Mouse (Mus musculus): ENCODE measurements around the gene Sarnp. TPM values are rescaled to one million over a fixed set of nuclear protein-coding genes. Genes with fewer than 3 reads are reported as not detected.

Gene Sarnp
- polyA plus RNA-seq, 1 experiment from 2014 or later: 143 TPM

GRCm38 (mm10) chr10:128900698-128901097 is 83.6 kb downstream of the Sarnp start, which contains the start of gene Cd63:
Gene Cd63 (plus strand): TSS chr10:128900989.
- Histone ChIP-seq H3K4me2 (ENCODE audit: low read length) (no peak within 1 kb of the TSS), H3K36me3 (ENCODE audit: control insufficient read depth, insufficient read depth, low read length) (no peaks in the 10 kb centered on the region), H3K9ac (ENCODE audit: low read depth, low read length) (no peak within 1 kb of the TSS), H3K27me3 (ENCODE audit: control insufficient read depth, insufficient read depth, low read depth, low read length) (peaks cover 11% of the 10 kb centered on the region), H3K9me3 (replicated peaks; ENCODE audit: control insufficient read depth, low read length, poor library complexity, severe bottlenecking) (no peaks in the 10 kb centered on the region), H3K27ac (ENCODE audit: low read length) (no peak within 1 kb of the TSS), H3K4me1 (ENCODE audit: control insufficient read depth, insufficient read depth, low read length) (peaks cover 7% of the 10 kb centered on the region; the same call in 1 of the 2 replicates), H3K4me3 (ENCODE audit: low read depth, low read length) (no peak within 1 kb of the TSS)
- ATAC-seq: no peak
- WGBS: 84% methylated on average over 3 of the region's 3 CpGs

- Histone ChIP-seq H3K27ac (ENCODE audit: low read length) (no peak overlapping the region), H3K4me1 (ENCODE audit: control insufficient read depth, insufficient read depth, low read length) (no peaks in the 10 kb centered on the region), H3K4me2 (ENCODE audit: low read length) (no peak overlapping the region), H3K27me3 (ENCODE audit: control insufficient read depth, insufficient read depth, low read depth, low read length) (peaks cover 5% of the 10 kb centered on the region), H3K9me3 (replicated peaks; ENCODE audit: control insufficient read depth, low read length, poor library complexity, severe bottlenecking) (no peaks in the 10 kb centered on the region), H3K4me3 (ENCODE audit: low read depth, low read length) (no peak overlapping the region), H3K36me3 (ENCODE audit: control insufficient read depth, insufficient read depth, low read length) (no peaks in the 10 kb centered on the region), H3K9ac (ENCODE audit: low read depth, low read length) (no peak overlapping the region)
- no peak for ATAC-seq
- WGBS: 86% methylated on average over 1 of the region's 1 CpGs
Observed at GRCm38 (mm10) chr10:128901409-128901808, 84.3 kb downstream of the Sarnp start.

- whole genome bisulfite sequencing: 70% methylated on average over 3 of the region's 3 CpGs
- Histone ChIP-seq H3K4me1 (ENCODE audit: control insufficient read depth, insufficient read depth, low read length) (no peaks in the 10 kb centered on the region), H3K9me3 (replicated peaks; ENCODE audit: control insufficient read depth, low read length, poor library complexity, severe bottlenecking) (no peaks in the 10 kb centered on the region), H3K4me2 (ENCODE audit: low read length) (no peak overlapping the region), H3K36me3 (ENCODE audit: control insufficient read depth, insufficient read depth, low read length) (no peaks in the 10 kb centered on the region), H3K27me3 (ENCODE audit: control insufficient read depth, insufficient read depth, low read depth, low read length) (no peaks in the 10 kb centered on the region), H3K4me3 (ENCODE audit: low read depth, low read length) (no peak overlapping the region), H3K27ac (ENCODE audit: low read length) (no peak overlapping the region), H3K9ac (ENCODE audit: low read depth, low read length) (no peak overlapping the region)
- no peak for ATAC-seq
Observed at GRCm38 (mm10) chr10:128902409-128902988, 85.4 kb downstream of the Sarnp start.

GRCm38 (mm10) chr10:128904812-128905211 is 87.7 kb downstream of the Sarnp start:
- H3K27ac ChIP-seq (ENCODE audit: low read length): no peak overlapping the region
- peaks cover 3% of the 10 kb centered on the region; the same call in 1 of the 2 replicates for H3K4me1 ChIP-seq (ENCODE audit: control insufficient read depth, insufficient read depth, low read length)
- H3K9ac ChIP-seq (ENCODE audit: low read depth, low read length): no peak overlapping the region
- H3K27me3 ChIP-seq (ENCODE audit: control insufficient read depth, insufficient read depth, low read depth, low read length): no peaks in the 10 kb centered on the region; the same call in 1 of the 2 replicates
- no peaks in the 10 kb centered on the region for H3K36me3 ChIP-seq (ENCODE audit: control insufficient read depth, insufficient read depth, low read length)
- WGBS: 73% methylated on average over 5 of the region's 5 CpGs
- H3K9me3 ChIP-seq (replicated peaks; ENCODE audit: control insufficient read depth, low read length, poor library complexity, severe bottlenecking): no peaks in the 10 kb centered on the region
- no peak for ATAC-seq
- H3K4me2 ChIP-seq (ENCODE audit: low read length): no peak overlapping the region
- no peak overlapping the region for H3K4me3 ChIP-seq (ENCODE audit: low read depth, low read length)

GRCm38 (mm10) chr10:128908778-128909448 is 91.8 kb downstream of the Sarnp start:
- Histone ChIP-seq H3K9me3 (replicated peaks; ENCODE audit: control insufficient read depth, low read length, poor library complexity, severe bottlenecking) (no peaks in the 10 kb centered on the region), H3K27ac (ENCODE audit: low read length) (no peak overlapping the region), H3K36me3 (ENCODE audit: control insufficient read depth, insufficient read depth, low read length) (no peaks in the 10 kb centered on the region), H3K4me2 (ENCODE audit: low read length) (peak overlapping the region; percentile 80), H3K27me3 (ENCODE audit: control insufficient read depth, insufficient read depth, low read depth, low read length) (no peaks in the 10 kb centered on the region; the same call in 1 of the 2 replicates), H3K4me3 (ENCODE audit: low read depth, low read length) (peak overlapping the region; percentile 67), H3K4me1 (ENCODE audit: control insufficient read depth, insufficient read depth, low read length) (peaks cover 7% of the 10 kb centered on the region; the same call in 1 of the 2 replicates), H3K9ac (ENCODE audit: low read depth, low read length) (peak overlapping the region; percentile 86)
- WGBS: 54% methylated on average over 13 of the region's 13 CpGs
- no peak for ATAC-seq

GRCm38 (mm10) chr10:128909567-128910028 is 92.5 kb downstream of the Sarnp start:
- Histone ChIP-seq H3K4me3 (ENCODE audit: low read depth, low read length) (peak overlapping the region; percentile 67), H3K4me1 (ENCODE audit: control insufficient read depth, insufficient read depth, low read length) (peaks cover 7% of the 10 kb centered on the region; the same call in 1 of the 2 replicates), H3K9me3 (replicated peaks; ENCODE audit: control insufficient read depth, low read length, poor library complexity, severe bottlenecking) (no peaks in the 10 kb centered on the region), H3K36me3 (ENCODE audit: control insufficient read depth, insufficient read depth, low read length) (no peaks in the 10 kb centered on the region), H3K27me3 (ENCODE audit: control insufficient read depth, insufficient read depth, low read depth, low read length) (no peaks in the 10 kb centered on the region; the same call in 1 of the 2 replicates), H3K27ac (ENCODE audit: low read length) (peak overlapping the region; percentile 74), H3K9ac (ENCODE audit: low read depth, low read length) (peak overlapping the region; percentile 86), H3K4me2 (ENCODE audit: low read length) (peak overlapping the region; percentile 80)
- WGBS: 0% methylated on average over 30 of the region's 41 CpGs
- peak; percentile 59 for ATAC-seq

GRCm38 (mm10) chr10:128910066-128910841 is 93.1 kb downstream of the Sarnp start:
- WGBS: 1% methylated on average over 48 of the region's 66 CpGs
- Histone ChIP-seq H3K27me3 (ENCODE audit: control insufficient read depth, insufficient read depth, low read depth, low read length) (no peaks in the 10 kb centered on the region; the same call in 1 of the 2 replicates), H3K9me3 (replicated peaks; ENCODE audit: control insufficient read depth, low read length, poor library complexity, severe bottlenecking) (no peaks in the 10 kb centered on the region)

GRCm38 (mm10) chr10:128911430-128911829 is 94.3 kb downstream of the Sarnp start:
- Histone ChIP-seq H3K27me3 (ENCODE audit: control insufficient read depth, insufficient read depth, low read depth, low read length) (no peaks in the 10 kb centered on the region; the same call in 1 of the 2 replicates), H3K9ac (ENCODE audit: low read depth, low read length) (no peak overlapping the region), H3K36me3 (ENCODE audit: control insufficient read depth, insufficient read depth, low read length) (no peaks in the 10 kb centered on the region), H3K4me2 (ENCODE audit: low read length) (peak overlapping the region; percentile 80; the same call in 1 of the 2 replicates), H3K27ac (ENCODE audit: low read length) (no peak overlapping the region), H3K4me3 (ENCODE audit: low read depth, low read length) (no peak overlapping the region), H3K4me1 (ENCODE audit: control insufficient read depth, insufficient read depth, low read length) (peaks cover 7% of the 10 kb centered on the region; the same call in 1 of the 2 replicates), H3K9me3 (replicated peaks; ENCODE audit: control insufficient read depth, low read length, poor library complexity, severe bottlenecking) (no peaks in the 10 kb centered on the region)
- 97% methylated on average over 6 of the region's 6 CpGs for WGBS
- no peak for ATAC-seq

More at GRCm38 (mm10) chr10:128910066-128910841, 93.1 kb downstream of the Sarnp start:
- peak overlapping the region; percentile 86 for H3K9ac ChIP-seq (ENCODE audit: low read depth, low read length)
- no peaks in the 10 kb centered on the region for H3K36me3 ChIP-seq (ENCODE audit: control insufficient read depth, insufficient read depth, low read length)
- H3K4me2 ChIP-seq (ENCODE audit: low read length): peak overlapping the region; percentile 80
- H3K27ac ChIP-seq (ENCODE audit: low read length): peak overlapping the region; percentile 74
- H3K4me1 ChIP-seq (ENCODE audit: control insufficient read depth, insufficient read depth, low read length): peaks cover 7% of the 10 kb centered on the region; the same call in 1 of the 2 replicates
- H3K4me3 ChIP-seq (ENCODE audit: low read depth, low read length): peak overlapping the region; percentile 67
- peak; percentile 50 for ATAC-seq
